Mouse (Mus musculus): ENCODE measurements around the gene Thegl.

- TF ChIP-seq GATA1 (IDR thresholded peaks at IDR 0.05; ENCODE audit: borderline replicate concordance, low read length) (no peak), FLI1 (IDR thresholded peaks at IDR 0.05; ENCODE audit: low read length) (no peak)
These were observed 58.0 kb downstream of the Thegl start for GRCm38 (mm10) chr5:77073794-77074193.

All from megakaryocyte, embryonic 14.5 days (primary cell).